Mouse (Mus musculus) heart, postnatal 4 days (tissue): ENCODE measurements around the gene Mttp. TPM values are rescaled to one million over a fixed set of nuclear protein-coding genes. Genes with fewer than 3 reads are reported as not detected.
"Not testable (repeated sequence)": the region's sequence is repeated elsewhere in the genome, so short reads cannot be mapped to it uniquely, and the experiment has no call there.

Experiments used
- DNase-seq: peaks from one replicate; pipeline ENCODE4 v3.0.0; 2021
- total RNA-seq, 2 experiments: library from RNA; stranded (reverse); gene quantifications; 2 replicates each; pipeline ENCODE4 v1.2.3; 2021

Mttp gene
- total RNA-seq, result 1 to 10 TPM; 8.9 to 9.9 TPM

- peak; percentile 86 for DNase-seq
These were observed at the start of gene Mttp for GRCm38 (mm10) chr3:138144642-138145171. TSS of gene Mttp (minus strand) at chr3:138144968.

- no peak for DNase-seq
These were observed 49.0 kb upstream of the Mttp start, which contains the start of gene 4930579F01Rik for GRCm38 (mm10) chr3:138193683-138194302. TSS of gene 4930579F01Rik (minus strand) at chr3:138193825.

- no peak for DNase-seq
These were observed 47.5 kb upstream of the Mttp start for GRCm38 (mm10) chr3:138192260-138192659.

GRCm38 (mm10) chr3:138185995-138186930, 41.5 kb upstream of the Mttp start:
- no peak for DNase-seq

GRCm38 (mm10) chr3:138185290-138185689, 40.5 kb upstream of the Mttp start:
- peak; percentile 30 for DNase-seq

GRCm38 (mm10) chr3:138183371-138183770, 38.6 kb upstream of the Mttp start:
- no peak for DNase-seq

GRCm38 (mm10) chr3:138182019-138182418, 37.3 kb upstream of the Mttp start:
- DNase-seq, result no peak

GRCm38 (mm10) chr3:138175551-138175950, 30.8 kb upstream of the Mttp start:
- no peak for DNase-seq

- no peak for DNase-seq
These were observed 28.5 kb upstream of the Mttp start for GRCm38 (mm10) chr3:138173291-138173690.

GRCm38 (mm10) chr3:138162553-138163183, 17.9 kb upstream of the Mttp start:
- DNase-seq, result no peak

GRCm38 (mm10) chr3:138161623-138162022, 16.9 kb upstream of the Mttp start:
- DNase-seq, result no peak

GRCm38 (mm10) chr3:138156651-138157050, 11.9 kb upstream of the Mttp start:
- DNase-seq, result no peak

- DNase-seq, result no peak
These were observed 10.3 kb upstream of the Mttp start for GRCm38 (mm10) chr3:138155062-138155461.

- DNase-seq, result no peak
These were observed 4.0 kb upstream of the Mttp start for GRCm38 (mm10) chr3:138148811-138149210.

- no peak for DNase-seq
These were observed 617 bp downstream of the Mttp start for GRCm38 (mm10) chr3:138144060-138144641.

GRCm38 (mm10) chr3:138143315-138144059, 1.3 kb downstream of the Mttp start, which contains the start of gene Trmt10a:
TSS of gene Trmt10a (plus strand) at chr3:138143448.
- peak; percentile 99 for DNase-seq

- no peak for DNase-seq
These were observed 1.9 kb downstream of the Mttp start for GRCm38 (mm10) chr3:138142733-138143314.

GRCm38 (mm10) chr3:138142052-138142732, 2.6 kb downstream of the Mttp start:
- peak; percentile 23 for DNase-seq

- DNase-seq, result peak; percentile 32
These were observed 5.1 kb downstream of the Mttp start for GRCm38 (mm10) chr3:138139663-138140062.

- not testable (repeated sequence) for DNase-seq
These were observed 6.6 kb downstream of the Mttp start for GRCm38 (mm10) chr3:138138146-138138545.

GRCm38 (mm10) chr3:138134528-138134927, 10.2 kb downstream of the Mttp start:
- DNase-seq, result no peak
